Mouse (Mus musculus): Measurements from ENCODE around the gene Gpr135. TPM values are rescaled to one million over a fixed set of nuclear protein-coding genes. Genes with fewer than 3 reads are reported as not detected.
A peak's percentile ranks its signal among the peaks of the same experiment; 100 is the strongest.
"Not testable (repeated sequence)": the region's sequence is repeated elsewhere in the genome, so short reads cannot be mapped to it uniquely, and the experiment has no call there.

The Gpr135 gene
- total RNA-seq, 2 experiments from 2014 or later, result 1.1 to 1.3 TPM

- DNase-seq (ENCODE audit: low spot score in 2 of 2), result no peak
These were observed 17.6 kb downstream of the Gpr135 start for GRCm38 (mm10) chr12:72053303-72053702.

GRCm38 (mm10) chr12:72052571-72052970, 18.4 kb downstream of the Gpr135 start:
- DNase-seq (ENCODE audit: low spot score in 2 of 2), result no peak

- no peak for DNase-seq (ENCODE audit: low spot score in 2 of 2)
These were observed 20.1 kb downstream of the Gpr135 start for GRCm38 (mm10) chr12:72050821-72051220.

GRCm38 (mm10) chr12:72050156-72050555, 20.8 kb downstream of the Gpr135 start:
- not testable (repeated sequence) for DNase-seq (ENCODE audit: low spot score in 2 of 2)

GRCm38 (mm10) chr12:72047513-72047912, 23.4 kb downstream of the Gpr135 start:
- no peak for DNase-seq (ENCODE audit: low spot score in 2 of 2)

- no peak for DNase-seq (ENCODE audit: low spot score in 2 of 2)
These were observed 29.7 kb downstream of the Gpr135 start for GRCm38 (mm10) chr12:72041238-72041637.

- no peak for DNase-seq (ENCODE audit: low spot score in 2 of 2)
These were observed 31.4 kb downstream of the Gpr135 start for GRCm38 (mm10) chr12:72039501-72039900.

GRCm38 (mm10) chr12:72038866-72039265, 32.1 kb downstream of the Gpr135 start:
- DNase-seq (ENCODE audit: low spot score in 2 of 2), result no peak

- DNase-seq (ENCODE audit: low spot score in 2 of 2), result no peak
These were observed 33.9 kb downstream of the Gpr135 start for GRCm38 (mm10) chr12:72037049-72037448.

- no peak for DNase-seq (ENCODE audit: low spot score in 2 of 2)
These were observed 34.7 kb downstream of the Gpr135 start for GRCm38 (mm10) chr12:72036097-72036661.

- DNase-seq (ENCODE audit: low spot score in 2 of 2), result no peak
These were observed 39.1 kb downstream of the Gpr135 start for GRCm38 (mm10) chr12:72031794-72032193.

GRCm38 (mm10) chr12:72031171-72031570, 39.8 kb downstream of the Gpr135 start:
- DNase-seq (ENCODE audit: low spot score in 2 of 2), result peak in 1 of 2 experiments; percentile 46

- DNase-seq (ENCODE audit: low spot score in 2 of 2), result no peak
These were observed 45.6 kb downstream of the Gpr135 start for GRCm38 (mm10) chr12:72025275-72025795.

GRCm38 (mm10) chr12:72023572-72023971, 47.4 kb downstream of the Gpr135 start:
- DNase-seq (ENCODE audit: low spot score in 2 of 2), result no peak

- no peak for DNase-seq (ENCODE audit: low spot score in 2 of 2)
These were observed 48.1 kb downstream of the Gpr135 start for GRCm38 (mm10) chr12:72022790-72023189.

GRCm38 (mm10) chr12:72021543-72021942, 49.4 kb downstream of the Gpr135 start:
- DNase-seq (ENCODE audit: low spot score in 2 of 2), result no peak

- no peak for DNase-seq (ENCODE audit: low spot score in 2 of 2)
These were observed 50.6 kb downstream of the Gpr135 start for GRCm38 (mm10) chr12:72020285-72020684.

Other genes starting within 250 kb of the Gpr135 start
- 10 to 100 TPM; 28.8 to 34.6 TPM for gene Daam1, start 240.0 kb downstream of the Gpr135 start, total RNA-seq (2021)
- gene L3hypdh, start 14.3 kb upstream of the Gpr135 start, total RNA-seq (2021), result 1 to 10 TPM; 6.8 to 9.1 TPM
- gene Jkamp, start 14.5 kb upstream of the Gpr135 start, total RNA-seq (2021), result 10 to 100 TPM; 20.8 to 23.1 TPM
- gene Ccdc175, start 113.9 kb upstream of the Gpr135 start, total RNA-seq (2021), result not detected

Data from gastrocnemius, postnatal 4 days (tissue).